Mouse (Mus musculus) C2C12 (cell line): ENCODE data around the gene Olfr720. TPM values are rescaled to one million over a fixed set of nuclear protein-coding genes. Genes with fewer than 3 reads are reported as not detected.

Experiments used
- H3K27me3 ChIP-seq: one replicate; pipeline ENCODE4 v1.6.1; 2011; ENCODE audit not compliant: control insufficient read depth, insufficient read depth, insufficient read length
- H3K36me3 ChIP-seq: one replicate; pipeline ENCODE4 v1.6.1; 2011; ENCODE audit not compliant: control insufficient read depth, insufficient read depth
- H3K4me3 ChIP-seq: one replicate; pipeline ENCODE4 v1.5.1; 2011; ENCODE audit warnings: mild to moderate bottlenecking, control low read depth; ENCODE audit not compliant: poor library complexity, insufficient read depth, severe bottlenecking
- H3K79me2 ChIP-seq: one replicate; pipeline ENCODE4 v1.6.1; 2011; ENCODE audit not compliant: control insufficient read depth, insufficient read depth
- H3K79me3 ChIP-seq: one replicate; pipeline ENCODE4 v1.6.1; 2011; ENCODE audit warnings: low read depth, control low read depth
- H3ac ChIP-seq: one replicate; pipeline ENCODE3; 2011; ENCODE audit warnings: low read depth; ENCODE audit not compliant: control insufficient read depth, insufficient read length
- CEBPB ChIP-seq: IDR thresholded peaks from one replicate; pipeline ENCODE4 v1.6.1; 2011; ENCODE audit warnings: low read depth, mild to moderate bottlenecking, control low read depth, moderate library complexity
- CTCF ChIP-seq: IDR thresholded peaks from one replicate; pipeline ENCODE4 v1.5.1; 2011; ENCODE audit not compliant: control insufficient read depth, insufficient read depth, insufficient read length
- FOSL1 ChIP-seq: IDR thresholded peaks from one replicate; pipeline ENCODE4 v1.8.0; 2011; ENCODE audit warnings: mild to moderate bottlenecking, low read length; ENCODE audit not compliant: poor library complexity, insufficient read depth, severe bottlenecking
- MAX ChIP-seq: IDR thresholded peaks from one replicate; pipeline ENCODE4 v1.6.1; 2011; ENCODE audit warnings: mild to moderate bottlenecking, control low read depth
- MYOD1 ChIP-seq: IDR thresholded peaks from one replicate; pipeline ENCODE4 v1.6.1; 2011; ENCODE audit warnings: low read depth; ENCODE audit not compliant: control insufficient read depth, insufficient read length
- MYOG ChIP-seq: IDR thresholded peaks from one replicate; pipeline ENCODE4 v1.6.1; 2011; ENCODE audit not compliant: control insufficient read depth, insufficient read length; ENCODE audit errors: extremely low read depth
- USF1 ChIP-seq: IDR thresholded peaks from one replicate; pipeline ENCODE4 v1.6.1; 2011; ENCODE audit warnings: low read depth, mild to moderate bottlenecking, control low read depth, moderate library complexity
- long read RNA-seq, 2 experiments: library from polyadenylated mRNA; unstranded; transcript quantifications; one replicate each; pipeline ENCODE4 v2.0.0; 2019 to 2020
- polyA plus RNA-seq: library from polyadenylated mRNA; unstranded; fragments of >200 nt; fragmentation: generic; extraction: Trizol; gene quantifications from one replicate; pipeline ENCODE4 v1.2.1, GENCODE M21; 2012; ENCODE audit warnings: missing spikeins

The Olfr720 gene
- polyA plus RNA-seq = not detected
- long read RNA-seq, experiment 1 = 0 reads
- long read RNA-seq, experiment 2 = 0 reads

DNA sequence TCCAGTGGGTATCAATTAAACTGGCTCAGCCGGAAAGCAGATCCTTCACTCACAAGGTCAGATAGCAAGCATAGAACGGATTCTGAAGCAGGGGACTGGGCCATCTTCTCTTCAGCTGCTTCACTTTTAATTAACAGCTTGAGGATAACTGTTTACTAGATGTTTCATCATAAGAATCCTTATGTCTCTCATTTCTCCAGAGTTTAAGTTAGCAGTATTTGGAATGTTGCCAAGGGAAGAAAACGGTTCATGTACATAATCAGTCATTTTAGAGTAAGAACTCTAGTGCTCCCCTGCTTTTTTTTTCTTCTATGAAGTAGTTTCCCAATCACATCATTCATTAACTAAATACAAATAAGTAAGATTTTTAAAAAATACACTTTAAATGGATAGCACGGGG is at the start of gene Olfr720:
Olfr720 (minus strand) TSS at position 101 of the 400 bp plus-strand sequence.
- Histone ChIP-seq H3K79me3 (no peaks in the 10 kb centered on the region), H3ac (no peak within 1 kb of the TSS), H3K27me3 (no peaks in the 10 kb centered on the region), H3K4me3 (no peak within 1 kb of the TSS), H3K79me2 (no peaks in the 10 kb centered on the region), H3K36me3 (no peaks in the 10 kb centered on the region)
- TF ChIP-seq MAX (no peak), MYOG (no peak), CTCF (no peak), FOSL1 (no peak), USF1 (no peak), MYOD1 (no peak), CEBPB (no peak)

Other genes with a start within 250 kb of the Olfr720 start
- 1.9 TPM for gene Atxn7, start 225.4 kb downstream of the Olfr720 start, polyA plus RNA-seq
- 63.8 TPM for gene Thoc7, start 225.0 kb downstream of the Olfr720 start, polyA plus RNA-seq
- 105 TPM for gene Psmd6, start 65.9 kb downstream of the Olfr720 start, polyA plus RNA-seq
- not detected for gene Olfr31, start 136.0 kb upstream of the Olfr720 start, polyA plus RNA-seq
- gene Il3ra, start 159.4 kb upstream of the Olfr720 start, polyA plus RNA-seq = 22.8 TPM
- not detected for gene Olfr721-ps1, start 214.5 kb upstream of the Olfr720 start, polyA plus RNA-seq